Mouse (Mus musculus) G1E (cell line): ENCODE data around the gene Ect2. TPM values are rescaled to one million over a fixed set of nuclear protein-coding genes. Genes with fewer than 3 reads are reported as not detected.

Experiments
- ATAC-seq: 2 replicates; pipeline ENCODE4 v1.8.0; 2016; ENCODE audit warnings: mild to moderate bottlenecking; ENCODE audit not compliant: insufficient number of reproducible peaks, poor library complexity, low FRiP score, severe bottlenecking; ENCODE audit errors: extremely low read depth
- DNase-seq: peaks from one replicate; pipeline ENCODE4 v3.0.0; 2012; ENCODE audit warnings: low spot score
- H3K27me3 ChIP-seq: 2 replicates; pipeline ENCODE4 v1.6.1; 2012; ENCODE audit warnings: mild to moderate bottlenecking, low read length, inconsistent platforms; ENCODE audit not compliant: insufficient read depth
- H3K36me3 ChIP-seq: replicated peaks from 2 replicates; pipeline ENCODE3; 2012; ENCODE audit warnings: mild to moderate bottlenecking, inconsistent platforms
- H3K4me1 ChIP-seq: 2 replicates; pipeline ENCODE4 v1.6.1; 2012; ENCODE audit warnings: low read depth, low read length, inconsistent platforms, mixed read lengths; ENCODE audit not compliant: insufficient read depth
- H3K4me3 ChIP-seq: 2 replicates; pipeline ENCODE4 v1.5.1; 2012; ENCODE audit warnings: low read depth, mild to moderate bottlenecking, inconsistent platforms, low read length, moderate library complexity, mixed read lengths
- H3K9me3 ChIP-seq: replicated peaks from 2 replicates; pipeline ENCODE4 v1.6.1; 2012; ENCODE audit warnings: inconsistent platforms
- CTCF ChIP-seq: IDR thresholded peaks from 2 replicates; pipeline ENCODE4 v1.5.1; 2012; ENCODE audit warnings: low read depth, low read length, inconsistent platforms, mixed read lengths
- GATA1 ChIP-seq: IDR thresholded peaks from 2 replicates; pipeline ENCODE4 v1.6.1; 2012; ENCODE audit warnings: borderline replicate concordance, low read length, inconsistent platforms, mixed read lengths
- GATA2 ChIP-seq: IDR thresholded peaks from 2 replicates; pipeline ENCODE4 v1.6.1; 2012; ENCODE audit warnings: low read depth, low read length, inconsistent platforms, borderline replicate concordance
- POLR2AphosphoS5 ChIP-seq: IDR thresholded peaks from 2 replicates; pipeline ENCODE4 v1.6.1; 2012; ENCODE audit warnings: low read depth, low read length, inconsistent platforms; ENCODE audit not compliant: insufficient replicate concordance
- TAL1 ChIP-seq: conservative IDR thresholded peaks from 2 replicates; pipeline ENCODE4 v1.6.1; 2012; ENCODE audit warnings: low read depth, low read length, inconsistent platforms, mixed read lengths
- polyA plus RNA-seq: library from polyadenylated mRNA; stranded (reverse); fragments of >175 nt; gene quantifications from 2 replicates; pipeline ENCODE4 v1.2.3, GENCODE M21; 2012
- total RNA-seq, 2 experiments: library from RNA; stranded (forward) in 1 of 2; stranded (reverse) in 1 of 2; fragments of 200-1000 nt in 1 of 2; fragments of >200 nt in 1 of 2; fragmentation: Nextera tagmentation in 1 of 2; gene quantifications; 2 replicates each; pipeline ENCODE4 v1.2.3; 2014 to 2017

Ect2 gene
- total and polyA plus RNA-seq, 3 experiments, result 1.9 to 191 (median 77.4) TPM

- Histone ChIP-seq H3K4me1 (peaks cover 17% of the 10 kb centered on the region), H3K36me3 (peaks cover 35% of the 10 kb centered on the region), H3K27me3 (peaks cover 7% of the 10 kb centered on the region; the same call in 1 of the 2 replicates), H3K9me3 (no peaks in the 10 kb centered on the region), H3K4me3 (peak overlapping the region; percentile 85)
- DNase-seq, result no peak
- no peak for TF ChIP-seq GATA2
- TF ChIP-seq POLR2AphosphoS5, result no peak
- TF ChIP-seq TAL1, result no peak
- no peak for TF ChIP-seq GATA1
- TF ChIP-seq CTCF, result no peak
- ATAC-seq, result no peak
Measured at GRCm38 (mm10) chr3:27183601-27184175, 30.0 kb upstream of the Ect2 start.

- peak; percentile 98 for ATAC-seq
- peaks cover 7% of the 10 kb centered on the region; the same call in 1 of the 2 replicates for H3K27me3 ChIP-seq
Measured at GRCm38 (mm10) chr3:27182733-27183600, 29.3 kb upstream of the Ect2 start, which contains the start of gene Nceh1. TSS of gene Nceh1 (plus strand) at chr3:27182965.

GRCm38 (mm10) chr3:27179711-27180110 is 26.0 kb upstream of the Ect2 start:
- no peak for TF ChIP-seq CTCF
- TF ChIP-seq TAL1, result no peak
- no peak for TF ChIP-seq POLR2AphosphoS5
- TF ChIP-seq GATA1, result no peak
- TF ChIP-seq GATA2, result no peak
- Histone ChIP-seq H3K9me3 (no peaks in the 10 kb centered on the region), H3K4me1 (peaks cover 17% of the 10 kb centered on the region), H3K27me3 (peaks cover 27% of the 10 kb centered on the region), H3K36me3 (peaks cover 3% of the 10 kb centered on the region), H3K4me3 (no peak overlapping the region)
- no peak for ATAC-seq
- no peak for DNase-seq

More at GRCm38 (mm10) chr3:27182733-27183600, 29.3 kb upstream of the Ect2 start, which contains the start of gene Nceh1:
- Histone ChIP-seq H3K9me3 (no peaks in the 10 kb centered on the region), H3K4me3 (peak within 1 kb of the TSS; percentile 85), H3K36me3 (peaks cover 31% of the 10 kb centered on the region), H3K4me1 (peaks cover 17% of the 10 kb centered on the region)
- peak; percentile 85 for DNase-seq
- TF ChIP-seq GATA1 (no peak), CTCF (peak; percentile 71), POLR2AphosphoS5 (no peak), GATA2 (no peak), TAL1 (no peak)

GRCm38 (mm10) chr3:27170257-27170656 is 16.6 kb upstream of the Ect2 start:
- H3K4me1 ChIP-seq, result no peaks in the 10 kb centered on the region
- DNase-seq (no peak), ATAC-seq (no peak)
- H3K9me3 ChIP-seq, result no peaks in the 10 kb centered on the region
- no peak overlapping the region for H3K4me3 ChIP-seq
- no peaks in the 10 kb centered on the region for H3K36me3 ChIP-seq
- peaks cover 38% of the 10 kb centered on the region for H3K27me3 ChIP-seq
- TF ChIP-seq TAL1 (no peak), POLR2AphosphoS5 (no peak), GATA1 (no peak), GATA2 (no peak), CTCF (no peak)

- Histone ChIP-seq H3K4me1 (peaks cover 4% of the 10 kb centered on the region; the same call in 1 of the 2 replicates), H3K9me3 (no peaks in the 10 kb centered on the region), H3K27me3 (peaks cover 22% of the 10 kb centered on the region), H3K36me3 (no peaks in the 10 kb centered on the region), H3K4me3 (no peak overlapping the region)
- ATAC-seq, result no peak
- no peak for TF ChIP-seq GATA1
- no peak for TF ChIP-seq CTCF
- TF ChIP-seq GATA2, result no peak
- no peak for TF ChIP-seq TAL1
- TF ChIP-seq POLR2AphosphoS5, result no peak
- DNase-seq, result no peak
Measured at GRCm38 (mm10) chr3:27165481-27166065, 11.9 kb upstream of the Ect2 start.
